Mouse (Mus musculus): ENCODE measurements around the gene Gm10974.

DNA sequence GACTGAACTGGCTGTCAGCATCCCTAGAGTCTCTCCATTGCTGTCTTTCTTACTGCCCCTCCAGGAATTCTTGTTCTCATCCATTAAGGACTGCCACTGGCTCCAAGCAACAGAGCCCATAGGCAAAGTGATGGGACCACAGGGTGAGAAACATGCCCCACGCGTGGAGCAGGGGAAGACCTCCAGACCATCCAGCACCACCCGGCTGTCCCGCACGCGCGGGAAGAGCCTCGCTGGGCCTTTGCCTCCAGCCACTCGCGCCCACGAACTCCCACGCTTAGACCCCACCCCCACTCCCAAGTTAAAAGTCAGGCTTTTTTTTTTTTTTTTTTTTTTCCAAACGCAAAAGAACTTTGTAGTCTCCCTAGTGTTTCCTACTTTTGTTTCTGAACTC, 21.7 kb downstream of the Gm10974 start:
- TF ChIP-seq GATA1 (IDR thresholded peaks at IDR 0.05; ENCODE audit: borderline replicate concordance, low read length) (no peak), FLI1 (IDR thresholded peaks at IDR 0.05; ENCODE audit: low read length) (no peak)
